Mouse (Mus musculus) cerebellum, adult 18-20 months (tissue): Measurements from ENCODE around the gene Mpdu1.
A peak's percentile ranks its signal among the peaks of the same experiment; 100 is the strongest.
"Not testable (repeated sequence)": the region's sequence is repeated elsewhere in the genome, so short reads cannot be mapped to it uniquely, and the experiment has no call there.

Experiments used
- DNase-seq, 2 experiments: peaks; one replicate each; pipeline ENCODE4 v3.0.0; 2021

Gene Mpdu1

DNA sequence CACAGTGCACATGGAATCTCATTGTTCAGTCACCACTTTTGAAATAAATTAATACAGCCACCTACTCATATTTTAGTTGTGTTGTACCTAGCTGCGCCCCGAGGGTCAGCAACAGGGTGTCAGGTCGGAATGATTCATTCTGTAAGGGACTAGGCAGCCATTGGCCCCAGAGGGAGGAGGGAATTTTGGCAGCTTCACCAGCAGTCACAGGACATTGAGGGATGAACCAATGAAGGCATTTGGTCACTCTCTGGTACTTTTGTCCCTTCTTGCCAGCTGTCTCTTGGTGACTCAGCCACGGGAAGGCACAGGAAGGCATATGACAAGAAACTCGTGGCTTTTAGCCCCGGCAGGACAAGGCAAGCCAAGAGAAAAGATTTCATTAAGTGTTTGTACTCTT, 1.4 kb upstream of the Mpdu1 start:
- DNase-seq = no peak

DNA sequence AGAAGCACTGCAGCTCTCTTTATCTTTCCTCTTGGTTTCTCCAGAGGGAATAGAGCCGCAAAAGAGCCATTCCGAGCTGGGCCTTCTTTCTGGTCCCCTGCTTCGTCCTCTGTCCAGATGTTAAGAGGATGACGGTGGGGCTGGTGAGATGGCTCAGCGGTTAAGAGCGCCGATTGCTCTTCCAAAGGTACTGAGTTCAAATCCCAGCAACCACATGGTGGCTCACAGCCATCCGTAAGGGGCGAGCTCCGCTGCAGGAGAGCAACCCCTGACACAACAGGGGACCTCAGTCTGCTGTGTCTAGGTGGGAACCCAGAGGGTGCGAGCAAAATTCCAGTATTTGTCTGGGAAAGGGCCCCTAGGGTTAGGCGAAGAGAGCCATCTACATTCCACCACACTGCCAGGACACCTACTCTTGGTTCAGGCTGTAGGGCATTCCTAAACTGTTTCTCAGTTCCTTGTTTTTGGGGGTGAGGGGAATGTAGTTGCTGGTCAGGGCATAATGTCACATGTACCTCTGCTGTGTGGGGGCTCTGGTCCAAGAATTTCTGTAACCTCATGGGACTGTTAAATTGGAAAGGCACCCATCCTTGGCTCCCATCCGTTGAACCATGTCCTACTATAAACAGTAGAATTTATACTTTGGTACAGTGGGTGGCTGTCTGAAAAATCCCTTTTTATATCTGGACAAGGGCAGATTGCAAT, 677 bp upstream of the Mpdu1 start:
- DNase-seq = no peak

DNA sequence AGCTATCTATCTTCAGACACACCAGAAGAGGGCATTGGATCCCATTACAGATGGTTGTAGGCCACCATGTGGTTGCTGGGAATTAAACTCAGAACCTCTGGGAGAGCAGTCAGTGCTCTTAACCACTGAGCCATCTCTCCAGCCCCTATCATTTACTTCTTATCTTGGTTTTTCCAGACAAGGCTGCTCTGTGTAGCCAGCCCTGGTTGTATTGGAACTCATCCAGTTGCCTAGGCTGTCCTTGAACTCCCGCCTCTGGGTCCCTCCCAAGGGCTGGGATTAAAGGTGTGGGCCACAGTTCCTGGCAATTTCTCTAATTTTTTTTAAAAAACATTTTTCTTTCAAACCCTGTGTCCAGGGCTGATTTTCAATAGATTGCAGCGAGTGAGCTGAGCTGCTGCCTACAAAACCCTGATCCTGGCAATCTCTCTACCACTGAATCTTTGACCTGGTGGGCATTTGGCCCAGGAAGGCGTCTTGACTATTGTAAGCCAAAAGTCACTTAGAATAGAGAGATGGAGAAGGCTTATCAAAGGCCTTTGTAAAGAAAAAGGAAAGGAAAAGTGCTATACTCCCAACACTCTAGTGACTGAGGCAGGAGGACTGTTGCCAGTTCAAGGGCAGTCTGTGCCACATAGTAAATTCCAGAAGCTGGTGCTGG, 1.1 kb downstream of the Mpdu1 start:
- no peak for DNase-seq

DNA sequence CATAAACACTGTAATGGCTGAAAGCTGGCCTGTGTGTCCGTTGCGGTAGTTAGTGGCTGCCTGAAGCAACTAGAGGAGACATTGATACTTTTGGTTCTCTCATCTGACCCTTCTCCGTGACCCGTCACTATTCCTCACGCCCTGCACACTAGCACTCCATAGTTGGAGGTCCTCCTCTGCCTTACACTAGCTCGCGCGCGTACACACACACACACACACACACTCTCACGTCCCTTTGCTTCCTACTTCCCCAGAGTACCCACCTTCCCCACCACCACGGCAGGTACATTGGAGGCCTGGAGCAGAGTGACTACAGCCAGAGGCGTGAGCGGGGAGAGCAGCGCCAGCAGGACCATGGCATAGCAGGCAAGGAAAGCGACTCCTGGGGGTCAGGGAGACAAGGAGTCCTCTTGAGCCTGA, 5.0 kb downstream of the Mpdu1 start:
- no peak for DNase-seq

DNA sequence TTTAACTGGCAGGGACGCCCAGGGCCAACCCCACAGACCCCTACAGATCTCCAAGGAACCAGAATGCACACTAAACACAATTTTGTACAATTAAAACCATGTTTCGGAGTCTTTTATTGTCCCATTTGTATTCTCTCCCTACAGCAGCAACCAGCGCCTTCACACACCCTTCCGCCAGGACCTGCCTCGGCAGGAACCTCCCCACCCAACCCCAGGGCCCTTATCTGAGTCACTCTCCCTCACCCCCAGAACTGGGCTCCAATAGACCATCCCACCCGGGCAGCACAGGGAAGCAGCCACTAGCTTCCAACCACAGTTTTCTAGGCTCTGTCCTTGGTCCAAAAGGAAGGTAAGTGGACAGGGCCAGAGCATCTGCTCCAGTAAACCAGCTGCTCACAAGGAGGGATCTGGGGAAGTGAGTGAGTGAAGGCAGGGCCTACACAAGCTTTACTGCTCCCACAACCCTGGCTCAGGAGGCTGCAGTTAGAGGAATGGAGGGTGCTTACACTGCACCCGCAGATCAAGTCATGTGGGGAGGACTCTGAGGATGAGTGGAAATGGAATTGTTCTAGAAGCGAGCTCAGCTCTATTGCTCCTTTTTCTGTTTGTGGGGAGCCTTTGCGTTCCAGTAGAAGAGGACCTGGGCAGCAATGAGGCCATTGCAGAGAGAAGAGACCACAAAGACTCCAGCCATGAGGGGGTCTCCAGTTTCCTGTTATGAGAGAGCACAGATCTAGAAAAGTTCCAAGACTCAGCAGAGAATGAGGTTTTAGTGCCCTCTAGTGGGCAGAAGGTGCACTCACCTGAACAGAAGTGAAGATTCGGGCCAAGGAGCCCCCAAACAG, 5.6 kb downstream of the Mpdu1 start:
- peak; percentile 49 to 61 for DNase-seq

DNA sequence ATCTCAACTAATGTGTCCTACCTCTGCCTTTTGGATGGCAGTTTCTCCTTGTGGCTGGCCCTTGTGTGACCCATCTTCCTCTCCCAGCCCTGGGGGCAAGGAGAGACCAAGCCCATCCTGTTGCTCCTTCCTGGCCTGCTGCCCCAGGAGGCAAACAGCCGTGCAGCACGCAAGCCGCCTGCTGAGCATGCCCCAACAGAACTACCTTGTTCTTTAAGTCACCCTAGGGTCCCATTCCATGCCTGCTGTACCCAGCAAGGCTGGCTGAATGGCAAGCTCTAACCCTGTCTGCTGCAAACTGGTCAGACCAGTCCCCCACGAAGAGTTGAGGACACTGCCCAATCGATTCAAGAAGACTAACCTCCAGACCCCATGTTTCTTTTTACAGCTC, 6.4 kb downstream of the Mpdu1 start:
- DNase-seq = no peak

DNA sequence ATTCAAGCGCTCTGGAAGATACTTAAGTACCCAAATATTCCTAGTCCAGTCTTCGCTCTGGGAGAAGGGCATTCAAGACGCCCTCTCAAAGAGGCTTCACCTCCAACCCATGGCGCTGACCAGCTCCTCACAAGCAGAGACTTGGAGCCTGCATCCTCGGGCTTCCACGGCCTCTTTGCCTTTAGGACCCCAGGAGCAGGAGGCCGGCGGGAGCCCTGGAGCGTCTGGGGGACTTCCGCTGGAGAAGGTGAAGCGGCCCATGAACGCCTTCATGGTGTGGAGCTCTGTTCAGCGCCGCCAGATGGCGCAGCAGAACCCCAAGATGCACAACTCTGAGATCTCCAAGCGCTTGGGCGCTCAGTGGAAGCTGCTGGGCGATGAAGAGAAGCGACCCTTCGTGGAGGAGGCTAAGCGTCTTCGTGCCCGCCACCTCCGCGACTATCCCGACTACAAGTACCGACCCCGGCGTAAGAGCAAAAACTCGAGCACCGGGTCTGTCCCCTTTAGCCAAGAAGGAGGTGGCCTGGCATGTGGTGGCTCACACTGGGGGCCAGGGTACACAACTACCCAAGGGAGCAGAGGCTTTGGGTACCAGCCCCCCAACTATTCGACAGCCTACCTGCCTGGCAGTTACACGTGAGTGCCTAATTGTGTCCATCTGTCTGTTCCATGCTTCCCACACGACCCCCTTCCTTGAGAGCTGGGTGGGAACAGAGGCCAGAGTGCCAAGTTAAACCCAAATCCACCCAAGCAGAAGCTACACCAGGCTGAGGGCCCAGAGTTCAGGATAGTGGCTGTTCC, 7.0 kb downstream of the Mpdu1 start, which contains the start of gene Sox15:
TSS of gene Sox15 (plus strand) at position 51 of the 801 bp plus-strand sequence.
- DNase-seq = peak; percentile 74 to 83

DNA sequence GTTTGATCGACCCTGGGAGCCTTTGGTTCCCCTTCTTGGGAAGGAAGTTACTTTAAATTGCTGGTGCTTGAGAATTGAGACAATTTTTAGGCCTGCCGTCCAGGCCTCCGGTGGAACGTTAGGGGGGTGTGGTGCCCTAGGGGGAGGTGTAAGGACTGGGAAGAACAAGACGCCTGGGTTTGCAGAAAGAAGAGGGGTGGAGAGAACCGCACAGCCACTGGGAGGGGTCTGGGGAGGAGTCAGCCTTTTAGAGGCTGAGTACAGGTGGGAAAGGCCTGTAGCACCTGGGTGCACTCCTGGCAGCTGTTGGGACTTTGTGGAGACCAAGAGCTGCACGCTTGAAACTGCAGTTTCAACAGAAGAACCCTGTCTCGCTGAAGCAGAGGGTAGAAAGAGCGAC, 7.7 kb downstream of the Mpdu1 start:
- DNase-seq = no peak

DNA sequence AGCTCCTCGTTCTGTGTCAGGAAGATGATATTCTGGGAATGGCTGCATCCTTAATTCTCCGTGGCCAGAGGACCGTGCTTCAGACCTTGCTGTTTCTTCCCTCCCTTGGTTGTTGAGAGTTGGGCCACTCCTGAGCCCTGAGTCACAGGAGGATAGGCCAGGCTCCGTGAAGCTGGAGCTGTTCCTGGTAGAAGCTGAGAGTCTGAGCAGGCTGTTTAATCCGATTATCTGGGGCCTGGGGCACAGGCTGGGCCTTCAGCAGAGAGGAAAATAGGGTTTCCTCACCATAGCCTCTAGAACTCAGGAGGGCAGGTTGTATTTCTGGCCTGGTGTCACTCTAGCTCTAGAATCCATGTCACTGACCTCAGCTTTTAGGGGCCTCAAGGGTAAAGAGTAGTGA, 9.0 kb downstream of the Mpdu1 start:
- no peak for DNase-seq

DNA sequence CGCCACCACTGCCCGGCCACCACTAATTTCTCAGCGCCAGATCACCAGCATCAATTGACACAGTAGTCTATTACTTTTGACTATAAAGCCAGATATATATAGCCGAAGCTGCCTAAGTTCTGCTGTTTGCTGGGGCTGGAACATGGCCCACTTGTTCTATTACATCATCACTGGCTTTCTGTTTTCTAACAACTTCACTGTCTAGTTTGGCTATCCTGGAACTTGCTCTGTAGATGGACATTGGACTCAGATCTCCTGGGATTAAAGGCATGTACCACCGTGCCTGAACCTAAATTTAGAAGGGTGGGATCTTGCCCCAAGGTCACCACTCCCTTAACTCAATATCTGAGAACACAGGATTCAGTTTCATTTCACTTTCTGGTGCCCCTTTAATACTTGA, 16.6 kb downstream of the Mpdu1 start:
- DNase-seq = no peak

DNA sequence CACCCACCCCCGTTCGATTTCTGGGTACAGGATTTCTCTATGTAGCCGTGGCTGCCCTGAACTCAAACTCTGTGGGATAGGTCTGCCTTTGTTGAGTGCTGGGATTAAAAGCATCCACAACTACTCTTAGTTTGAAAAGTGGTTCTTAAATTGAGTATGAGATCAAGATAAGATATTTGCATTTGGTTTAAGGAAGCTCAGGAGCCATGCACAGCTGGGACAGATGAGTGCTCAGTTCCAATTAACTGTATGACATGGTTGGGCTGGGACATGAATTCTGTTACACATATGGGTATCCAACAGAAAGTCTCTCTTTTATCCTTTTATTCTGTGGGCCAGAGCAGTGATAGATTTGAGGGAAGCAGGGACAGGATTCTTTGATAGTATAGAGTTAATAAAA, 27.0 kb downstream of the Mpdu1 start:
- DNase-seq = no peak

DNA sequence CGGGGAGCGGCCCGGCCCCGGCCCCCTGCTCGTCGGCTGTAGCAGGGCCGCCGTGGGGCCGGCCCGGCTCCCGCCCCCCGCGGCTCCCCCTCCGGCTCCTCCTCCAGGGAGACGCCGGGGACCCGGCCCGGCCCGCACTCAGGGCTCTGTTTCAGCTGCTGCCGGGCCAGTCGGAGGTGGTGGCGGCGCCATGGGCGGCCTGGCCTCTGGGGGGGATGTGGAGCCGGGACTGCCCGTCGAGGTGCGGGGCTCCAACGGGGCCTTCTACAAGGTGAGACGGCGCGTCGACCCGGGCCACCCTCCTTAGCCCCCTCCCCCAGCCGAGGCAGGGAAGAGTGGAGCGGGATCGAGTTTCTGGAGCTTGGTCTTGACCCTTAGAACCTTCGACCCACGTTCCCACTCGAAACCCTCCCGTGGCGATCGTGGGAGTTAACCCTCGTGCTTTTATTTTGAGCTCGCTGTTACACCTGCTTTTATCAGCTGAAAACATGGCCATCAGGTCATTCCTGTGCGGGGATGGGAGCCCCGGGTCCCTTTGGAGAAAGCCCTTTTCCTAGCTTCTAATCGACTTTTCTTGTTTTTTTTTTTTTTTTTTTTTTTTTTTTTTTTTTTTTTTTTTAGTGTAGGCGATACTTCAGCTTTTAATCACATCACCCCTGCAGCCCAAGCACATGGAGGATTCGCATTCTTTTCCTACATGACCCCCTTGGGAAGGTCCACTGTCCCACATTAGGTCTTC, 29.1 kb downstream of the Mpdu1 start:
- peak in 1 of 2 experiments; percentile 56 for DNase-seq

DNA sequence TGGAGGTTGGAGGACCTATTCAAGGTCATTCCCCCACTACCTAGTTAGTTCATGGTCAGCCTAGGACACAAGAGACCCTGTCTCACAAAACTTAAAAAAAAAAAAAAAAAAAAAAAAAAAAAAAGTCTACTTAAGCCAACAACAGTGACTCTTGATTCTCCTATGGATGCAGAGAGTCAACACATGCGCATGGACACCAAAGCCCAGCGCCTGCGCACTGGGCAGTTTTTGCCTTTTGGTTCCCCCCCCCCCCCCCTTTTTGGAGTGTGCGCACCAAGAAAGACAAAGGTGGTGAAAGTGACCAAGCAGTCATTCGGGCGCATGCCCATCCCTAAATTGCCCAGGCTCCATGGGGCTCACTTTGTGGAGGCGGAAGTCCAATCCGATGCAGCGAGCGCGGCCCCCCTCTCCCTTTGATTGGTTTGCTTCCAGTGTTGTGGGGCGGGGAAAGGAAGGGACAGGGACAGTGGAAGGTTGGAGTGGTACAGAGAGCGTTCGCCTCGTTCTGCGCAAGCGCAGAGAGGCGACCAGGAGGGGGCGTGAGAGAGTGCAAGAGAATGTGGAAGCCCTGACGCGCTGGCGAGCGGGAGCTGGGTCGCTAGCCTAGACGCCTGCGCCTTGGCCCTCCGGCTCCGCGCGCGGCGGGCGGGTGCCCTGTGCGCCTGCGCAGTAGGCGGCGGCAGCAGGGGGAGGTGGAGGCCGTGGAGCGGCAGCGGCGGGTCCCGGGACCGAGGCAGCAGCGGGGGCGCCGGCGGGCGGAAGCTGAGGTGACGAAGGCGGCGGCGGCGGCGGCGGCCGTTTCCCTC, 30.0 kb downstream of the Mpdu1 start, which contains the start of gene Fxr2:
TSS of gene Fxr2 (plus strand) at position 707 of the 806 bp plus-strand sequence.
- DNase-seq = peak; percentile 100

DNA sequence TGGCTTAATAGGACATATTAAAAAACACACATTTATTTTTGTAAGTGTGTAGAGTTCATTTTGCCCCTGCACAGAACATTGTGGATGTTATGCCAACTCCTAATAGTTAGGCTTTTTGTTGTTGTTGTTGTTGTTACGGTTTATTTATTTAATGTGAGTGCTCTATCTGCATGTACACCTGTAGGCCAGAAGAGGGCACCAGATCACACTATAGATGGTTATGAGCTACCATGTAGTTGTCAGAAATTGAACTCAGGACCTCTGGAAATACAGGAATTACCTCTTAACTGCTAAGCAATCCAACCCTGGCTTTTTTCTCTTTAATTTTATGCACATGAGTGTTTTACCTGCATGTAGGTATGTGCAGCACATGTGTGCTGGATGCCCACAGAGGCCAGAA, 32.6 kb downstream of the Mpdu1 start:
- DNase-seq = no peak

DNA sequence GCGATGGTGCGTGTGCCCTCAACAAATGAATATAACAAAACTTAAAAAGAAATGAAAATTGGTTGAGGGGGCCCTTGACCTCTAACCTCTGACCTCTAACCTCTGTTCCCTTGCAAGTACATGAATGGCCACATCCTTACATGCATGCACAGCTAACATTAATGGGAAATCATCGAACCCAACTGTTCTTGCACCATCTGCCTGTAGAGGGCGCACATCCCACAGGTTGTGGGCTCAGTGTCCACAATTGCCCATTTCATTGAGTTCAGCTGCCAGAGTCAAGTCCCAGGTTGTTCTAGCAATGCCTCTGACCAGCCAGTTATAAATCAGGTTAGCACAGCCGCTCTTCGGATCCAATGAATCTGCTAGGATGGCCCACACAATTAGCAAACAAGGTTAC, 34.2 kb downstream of the Mpdu1 start:
- peak; percentile 84 to 90 for DNase-seq

DNA sequence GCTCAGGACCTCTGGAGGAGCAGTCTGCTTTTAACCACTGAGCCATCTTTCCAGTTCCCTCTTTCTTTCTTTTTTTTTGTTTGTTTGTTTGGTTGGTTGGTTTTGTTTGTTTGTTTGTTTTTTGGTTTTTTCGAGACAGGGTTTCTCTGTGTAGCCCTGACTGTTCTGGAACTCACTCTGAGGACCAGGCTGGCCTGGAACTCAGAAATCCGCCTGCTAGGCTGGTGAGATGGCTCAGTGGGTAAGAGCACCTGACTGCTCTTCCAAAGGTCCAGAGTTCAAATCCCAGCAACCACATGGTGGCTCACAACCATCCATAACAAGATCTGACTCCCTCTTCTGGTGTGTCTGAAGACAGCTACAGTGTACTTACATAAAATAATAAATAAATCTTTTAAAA, 38.1 kb downstream of the Mpdu1 start:
- not testable (repeated sequence) for DNase-seq

DNA sequence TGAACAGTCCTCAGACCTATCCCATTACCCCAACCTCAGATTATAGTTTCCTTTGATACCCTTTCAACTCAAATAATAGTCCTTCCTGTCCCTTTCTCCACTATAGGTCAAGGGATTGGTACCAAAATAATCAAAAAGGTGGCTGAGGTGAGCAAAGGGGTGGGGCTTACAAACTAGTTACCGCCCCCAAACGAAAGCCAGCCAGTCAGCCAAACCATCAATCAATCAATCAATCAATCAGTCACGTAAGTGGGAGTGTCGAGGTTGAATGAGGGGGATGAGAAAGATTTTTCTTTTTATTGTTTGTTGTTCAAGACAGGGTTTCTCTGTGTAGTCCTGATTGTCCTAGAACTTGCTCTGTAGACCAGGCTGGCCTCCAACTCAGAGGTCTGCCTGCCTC, 39.4 kb downstream of the Mpdu1 start:
- no peak for DNase-seq

DNA sequence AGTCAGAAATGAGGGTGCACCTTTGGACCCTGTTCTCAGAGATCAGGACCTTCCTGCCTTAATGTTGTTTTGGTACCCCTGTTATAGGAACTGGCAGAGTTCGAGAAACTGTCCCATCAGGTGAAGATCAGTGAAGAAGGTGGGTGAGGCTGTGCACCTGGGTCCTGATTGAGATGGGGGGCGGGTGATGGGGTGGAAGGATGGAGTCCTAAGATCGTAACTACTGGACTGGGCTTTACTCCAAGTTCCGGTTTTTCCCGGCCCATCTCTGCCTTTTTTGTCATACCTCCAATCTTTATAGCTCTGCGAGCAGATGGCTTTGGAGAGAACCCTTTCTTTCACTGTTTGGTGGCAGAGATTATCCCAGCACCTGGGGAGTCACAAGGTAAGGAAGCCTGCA, 40.0 kb downstream of the Mpdu1 start:
- DNase-seq = peak; percentile 51 to 57

DNA sequence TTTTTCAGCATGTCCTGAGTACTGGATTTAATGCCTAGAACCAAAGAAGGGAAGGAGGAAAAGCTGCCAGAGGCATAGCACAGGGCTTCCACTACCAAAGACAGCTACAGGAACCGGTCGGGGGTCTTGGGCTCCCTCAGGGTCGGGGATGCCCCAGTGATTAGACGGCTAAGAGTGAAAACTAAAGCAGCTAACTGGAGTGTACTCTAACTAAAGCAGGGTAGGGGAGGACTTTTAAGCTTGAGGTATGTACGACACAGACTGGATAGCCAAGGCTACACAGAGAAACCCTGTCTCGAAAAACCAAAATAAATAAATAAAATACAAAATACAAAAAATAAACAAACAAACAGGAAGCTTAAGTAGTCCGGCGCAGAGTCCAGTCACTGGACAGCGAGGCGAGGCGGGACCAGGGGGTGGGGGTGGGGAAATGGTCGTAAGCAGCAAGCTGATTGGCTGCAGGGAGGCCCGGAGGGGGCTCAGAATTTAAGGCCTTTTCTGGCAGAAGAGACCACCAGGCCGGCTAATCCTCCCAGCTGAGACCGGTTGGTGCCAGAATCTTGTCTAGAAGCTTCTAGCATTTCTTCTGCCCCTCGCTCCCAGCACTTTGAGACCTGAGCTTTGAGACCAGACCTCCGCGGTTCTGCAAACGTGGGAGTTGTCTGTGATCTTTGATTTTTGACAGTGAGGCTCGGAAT, 40.7 kb downstream of the Mpdu1 start, which contains the start of gene Sat2:
TSS of gene Sat2 (plus strand) at position 454 of the 698 bp plus-strand sequence.
- peak; percentile 53 to 68 for DNase-seq

DNA sequence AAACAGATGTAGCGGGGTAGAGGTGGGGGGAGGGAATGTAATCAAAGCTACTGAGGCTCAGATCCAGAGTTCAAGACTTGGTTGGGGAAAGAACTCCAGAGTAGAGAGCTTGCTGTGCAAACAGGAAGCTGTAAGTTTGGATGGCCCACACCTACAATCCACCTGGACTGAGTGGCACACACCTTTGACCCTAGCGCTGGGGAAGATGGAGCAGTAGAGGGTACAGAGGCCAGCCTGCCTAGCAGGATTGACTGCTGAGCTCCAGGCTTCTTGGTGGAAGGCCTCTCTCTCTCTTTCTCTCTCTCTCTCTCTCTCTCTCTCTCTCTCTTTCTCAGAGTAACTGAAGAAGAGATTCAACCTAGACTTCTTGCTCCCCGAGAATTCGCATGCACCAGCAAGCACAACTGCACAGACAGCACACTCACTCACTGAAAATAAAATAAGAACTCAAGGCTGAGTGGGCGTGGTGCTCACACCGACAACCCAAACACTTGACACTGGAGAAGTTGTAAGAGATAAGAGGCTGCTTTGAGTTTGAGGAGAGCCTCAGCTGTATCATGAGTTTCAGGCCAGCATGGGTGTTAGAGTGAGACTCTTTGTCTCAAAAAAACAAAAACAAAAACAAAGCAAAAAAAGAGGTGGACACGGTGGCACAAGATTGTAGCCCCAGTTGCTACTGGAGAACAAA, 41.9 kb downstream of the Mpdu1 start:
- DNase-seq = no peak
